11 mouse cellular contexts compared by ENCODE assay signal in the genomic region with DNA sequence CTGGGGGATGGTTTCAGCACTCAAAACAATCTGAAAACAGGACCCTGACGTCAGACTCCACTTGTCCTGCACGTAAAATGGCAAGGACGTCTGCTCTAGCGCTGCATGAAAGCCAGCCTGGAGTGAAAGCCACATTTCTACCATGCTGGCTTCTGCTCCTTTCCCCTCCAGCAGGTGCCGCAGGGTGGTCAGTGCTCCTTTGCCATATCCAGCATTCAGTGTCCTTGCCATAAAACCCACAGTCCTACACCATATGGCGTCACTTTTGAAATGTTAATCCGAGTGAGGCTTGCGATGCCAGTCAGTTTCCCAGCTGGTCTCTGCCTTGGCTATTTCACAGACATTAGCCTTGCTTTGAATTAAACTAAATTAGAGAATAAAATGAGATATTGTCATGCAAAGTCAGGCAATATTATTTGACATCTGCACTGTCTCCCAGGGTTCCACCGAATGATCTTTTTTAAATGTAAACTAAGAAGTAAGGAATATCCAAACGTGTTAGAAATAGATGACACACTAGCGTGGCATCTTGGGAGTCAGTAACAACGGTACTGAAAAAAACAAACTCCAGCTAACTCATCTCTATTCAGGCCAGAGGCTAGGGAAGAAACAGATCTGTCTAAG.
DNase-seq lines count a peak whose midpoint lies in the region; ATAC-seq lines count a peak whose summit lies in the region.
"Had no signal": no experiment of that assay in that cellular context is flagged by ENCODE, and none has a peak within 500 bp of the region (broad histone marks: within the 10 kb centered on the region; RNA-seq: fewer than 3 reads in every experiment).

No protein-coding gene starts in this region.

- H3K4me1 ChIP-seq in forebrain, embryonic 13.5 days = peaks cover 18% of the 10 kb centered on the region
- H3K4me1 ChIP-seq in midbrain, embryonic 11.5 days (ENCODE audit: control insufficient read depth, insufficient read depth, low read length) = peaks cover 4% of the 10 kb centered on the region; the same call in 1 of the 2 replicates

- H3K9me3 ChIP-seq in forebrain, embryonic 13.5 days (replicated peaks) = no peaks in the 10 kb centered on the region
- H3K9me3 ChIP-seq in midbrain, embryonic 11.5 days (ENCODE audit: control insufficient read depth, low read length) = no peaks in the 10 kb centered on the region

- ATAC-seq in forebrain, embryonic 13.5 days = peak; percentile 91
- peak; percentile 91 for ATAC-seq in midbrain, embryonic 11.5 days (ENCODE audit: low FRiP score)
- ATAC-seq: liver, postnatal 0 days had no signal

- H3K36me3 ChIP-seq in forebrain, embryonic 13.5 days (ENCODE audit: poor library complexity, severe bottlenecking) = no peaks in the 10 kb centered on the region
- no peaks in the 10 kb centered on the region for H3K36me3 ChIP-seq in midbrain, embryonic 11.5 days (ENCODE audit: control insufficient read depth, insufficient read depth, low read length)

- no peaks in the 10 kb centered on the region for H3K27me3 ChIP-seq in forebrain, embryonic 13.5 days
- H3K27me3 ChIP-seq in midbrain, embryonic 11.5 days (ENCODE audit: control insufficient read depth, insufficient read depth, low read length) = no peaks in the 10 kb centered on the region

- intact Hi-C loops in heart, postnatal 36 days (cut with DNase I) = no loop called here

- 26% methylated on average over 12 of the region's 12 CpGs for WGBS in forebrain, embryonic 13.5 days
- WGBS in midbrain, embryonic 11.5 days = 40% methylated on average over 12 of the region's 12 CpGs

- H3K27ac ChIP-seq in forebrain, embryonic 13.5 days = peak overlapping the region; percentile 78
- peak overlapping the region; percentile 50 for H3K27ac ChIP-seq in midbrain, embryonic 11.5 days (ENCODE audit: low read depth, low read length)

- no peak overlapping the region for H3K4me3 ChIP-seq in forebrain, embryonic 13.5 days
- H3K4me3 ChIP-seq in midbrain, embryonic 11.5 days (ENCODE audit: low read depth, low read length) = no peak overlapping the region

- no peak overlapping the region for H3K9ac ChIP-seq in forebrain, embryonic 13.5 days
- no peak overlapping the region for H3K9ac ChIP-seq in midbrain, embryonic 11.5 days (ENCODE audit: low read length)
- H3K9ac ChIP-seq: liver, postnatal 0 days had no signal

- H3K4me2 ChIP-seq in forebrain, embryonic 13.5 days = peak overlapping the region; percentile 32
- H3K4me2 ChIP-seq in midbrain, embryonic 11.5 days = no peak overlapping the region; the same call in 1 of the 2 replicates

- DNase-seq in R1 (ENCODE audit: low read depth, low spot score) = peak; percentile 33
- DNase-seq in cerebellum, adult 11 months = peak; percentile 26
- DNase-seq in midbrain, embryonic 11.5 days (ENCODE audit: low spot score, missing footprints) = peak; percentile 86
- DNase-seq in heart, postnatal 36 days = no peak
- no peak for DNase-seq in adrenal gland, postnatal 36 days
- DNase-seq in layer of hippocampus, postnatal 25 days (ENCODE audit: extremely low spot score in 1 of 2, low spot score in 1 of 2) = no peak
- DNase-seq: kidney, postnatal 14 days; liver, postnatal 0 days; right cerebral cortex, postnatal 4 days; thymus, adult 2 months had no signal

Comparison
In these comparisons a context has a peak if more than half of its experiments do, and no peak if none do; other contexts are left out.
1. DNase-seq: peak in R1 (single experiment), cerebellum, adult 11 months (single experiment) and midbrain, embryonic 11.5 days (single experiment); none in heart, postnatal 36 days (0 of 2), adrenal gland, postnatal 36 days (0 of 2) and layer of hippocampus, postnatal 25 days (0 of 2).